Mouse (Mus musculus) heart, postnatal 10 days (tissue): ENCODE data around the gene Cacna1c. TPM values are rescaled to one million over a fixed set of nuclear protein-coding genes. Genes with fewer than 3 reads are reported as not detected.
A peak's percentile ranks its signal among the peaks of the same experiment; 100 is the strongest.

Experiments
- DNase-seq, 2 experiments: peaks; one replicate each; pipeline ENCODE4 v3.0.0; 2021
- intact Hi-C: fragments of 180-260 bp; cut with DNase I; formaldehyde crosslinking; loops from one replicate; pipeline ENCODE4 v1.15.1; 2025
- total RNA-seq, 2 experiments: library from RNA; stranded (reverse); gene quantifications; 2 replicates each; pipeline ENCODE4 v1.2.3; 2021

The Cacna1c gene
- total RNA-seq, 2 experiments from 2014 or later = 207 to 222 TPM

GRCm38 (mm10) chr6:118649121-118649783, 547.0 kb downstream of the Cacna1c start:
- intact Hi-C loops = loop anchor here (5.0 to 10.0 kb wide), 2 partner anchors 273 to 696 kb away; no protein-coding TSS in a partner anchor
- no peak for DNase-seq

GRCm38 (mm10) chr6:118646265-118647061, 549.8 kb downstream of the Cacna1c start:
- DNase-seq = peak; percentile 72 to 89
- intact Hi-C loops = loop anchor here (2.0 to 10.0 kb wide), 3 partner anchors 276 to 698 kb away; no protein-coding TSS in a partner anchor

GRCm38 (mm10) chr6:118644866-118645265, 551.4 kb downstream of the Cacna1c start:
- intact Hi-C loops = loop anchor here (5.0 to 10.0 kb wide), 2 partner anchors 277 to 700 kb away; no protein-coding TSS in a partner anchor
- DNase-seq = peak; percentile 35

GRCm38 (mm10) chr6:118643541-118643940, 552.7 kb downstream of the Cacna1c start:
- intact Hi-C loops = loop anchor here (10.0 kb wide), 1 partner anchor 701 kb away; no protein-coding TSS in a partner anchor
- DNase-seq = no peak

- intact Hi-C loops = loop anchor here (10.0 kb wide), 1 partner anchor 703 kb away; no protein-coding TSS in a partner anchor
Measured at GRCm38 (mm10) chr6:118641671-118642325, 554.4 kb downstream of the Cacna1c start.

GRCm38 (mm10) chr6:118639816-118640215, 556.4 kb downstream of the Cacna1c start:
- intact Hi-C loops = loop anchor here (10.0 kb wide), 1 partner anchor 705 kb away; no protein-coding TSS in a partner anchor
- no peak for DNase-seq

More at GRCm38 (mm10) chr6:118641671-118642325, 554.4 kb downstream of the Cacna1c start:
- no peak for DNase-seq

- DNase-seq = no peak
- intact Hi-C loops = no loop called here
Measured at GRCm38 (mm10) chr6:118638911-118639310, 557.3 kb downstream of the Cacna1c start.

- DNase-seq = no peak
- intact Hi-C loops = no loop called here
Measured at GRCm38 (mm10) chr6:118632491-118632890, 563.7 kb downstream of the Cacna1c start.

- intact Hi-C loops = no loop called here
- no peak for DNase-seq
Measured at GRCm38 (mm10) chr6:118630006-118630405, 566.2 kb downstream of the Cacna1c start.

GRCm38 (mm10) chr6:118626246-118626645, 570.0 kb downstream of the Cacna1c start:
- intact Hi-C loops = no loop called here
- no peak for DNase-seq

GRCm38 (mm10) chr6:118623609-118624008, 572.6 kb downstream of the Cacna1c start:
- intact Hi-C loops = no loop called here

GRCm38 (mm10) chr6:118621866-118622265, 574.4 kb downstream of the Cacna1c start:
- no peak for DNase-seq
- intact Hi-C loops = no loop called here

More at GRCm38 (mm10) chr6:118623609-118624008, 572.6 kb downstream of the Cacna1c start:
- no peak for DNase-seq

GRCm38 (mm10) chr6:118621406-118621805, 574.8 kb downstream of the Cacna1c start:
- intact Hi-C loops = no loop called here
- DNase-seq = no peak

GRCm38 (mm10) chr6:118608906-118609305, 587.3 kb downstream of the Cacna1c start:
- intact Hi-C loops = no loop called here
- no peak for DNase-seq

GRCm38 (mm10) chr6:118605974-118606373, 590.2 kb downstream of the Cacna1c start:
- intact Hi-C loops = no loop called here
- no peak for DNase-seq

GRCm38 (mm10) chr6:118603825-118604224, 592.4 kb downstream of the Cacna1c start:
- no peak for DNase-seq
- intact Hi-C loops = no loop called here

- intact Hi-C loops = no loop called here
- DNase-seq = no peak
Measured at GRCm38 (mm10) chr6:118595681-118596055, 600.5 kb downstream of the Cacna1c start.

GRCm38 (mm10) chr6:118594833-118595680, 601.2 kb downstream of the Cacna1c start:
- intact Hi-C loops = no loop called here

GRCm38 (mm10) chr6:118594070-118594469, 602.1 kb downstream of the Cacna1c start:
- intact Hi-C loops = no loop called here
- no peak for DNase-seq

More at GRCm38 (mm10) chr6:118594833-118595680, 601.2 kb downstream of the Cacna1c start:
- no peak for DNase-seq
